Mouse (Mus musculus): Measurements from ENCODE around the gene Galnt2.
A peak's percentile ranks its signal among the peaks of the same experiment; 100 is the strongest.

Galnt2 gene

GRCm38 (mm10) chr8:124231176-124231484 lies at the start of gene Galnt2:
Galnt2 (plus strand) TSS chr8:124231391.
- peak; percentile 92 for DNase-seq

GRCm38 (mm10) chr8:124181751-124182150 lies 49.4 kb upstream of the Galnt2 start:
- DNase-seq: no peak

- peak; percentile 90 for DNase-seq
Measured at GRCm38 (mm10) chr8:124182224-124182623, 49.0 kb upstream of the Galnt2 start.

- peak; percentile 51 for DNase-seq
Measured at GRCm38 (mm10) chr8:124184078-124184477, 47.1 kb upstream of the Galnt2 start.

GRCm38 (mm10) chr8:124184507-124184906 lies 46.7 kb upstream of the Galnt2 start:
- DNase-seq: no peak

- DNase-seq: no peak
Measured at GRCm38 (mm10) chr8:124185081-124185480, 46.1 kb upstream of the Galnt2 start.

GRCm38 (mm10) chr8:124190388-124190787 lies 40.8 kb upstream of the Galnt2 start:
- no peak for DNase-seq

GRCm38 (mm10) chr8:124192242-124192641 lies 38.9 kb upstream of the Galnt2 start:
- DNase-seq: no peak

- DNase-seq: peak; percentile 80
Measured at GRCm38 (mm10) chr8:124192976-124193375, 38.2 kb upstream of the Galnt2 start.

GRCm38 (mm10) chr8:124193992-124194391 lies 37.2 kb upstream of the Galnt2 start:
- DNase-seq: no peak

- peak; percentile 82 for DNase-seq
Measured at GRCm38 (mm10) chr8:124196195-124196594, 35.0 kb upstream of the Galnt2 start.

- DNase-seq: no peak
Measured at GRCm38 (mm10) chr8:124196797-124197196, 34.4 kb upstream of the Galnt2 start.

- no peak for DNase-seq
Measured at GRCm38 (mm10) chr8:124198230-124198629, 33.0 kb upstream of the Galnt2 start.

GRCm38 (mm10) chr8:124200400-124200799 lies 30.8 kb upstream of the Galnt2 start:
- DNase-seq: peak; percentile 77

GRCm38 (mm10) chr8:124201706-124202105 lies 29.5 kb upstream of the Galnt2 start:
- DNase-seq: peak; percentile 75

GRCm38 (mm10) chr8:124202895-124203294 lies 28.3 kb upstream of the Galnt2 start:
- DNase-seq: peak; percentile 19

GRCm38 (mm10) chr8:124204001-124204601 lies 27.1 kb upstream of the Galnt2 start:
- no peak for DNase-seq

- no peak for DNase-seq
Measured at GRCm38 (mm10) chr8:124212148-124212547, 19.0 kb upstream of the Galnt2 start.

GRCm38 (mm10) chr8:124216951-124217350 lies 14.2 kb upstream of the Galnt2 start:
- no peak for DNase-seq

- no peak for DNase-seq
Measured at GRCm38 (mm10) chr8:124229883-124230282, 1.3 kb upstream of the Galnt2 start.

- DNase-seq: no peak
Measured at GRCm38 (mm10) chr8:124230496-124231175, 555 bp upstream of the Galnt2 start.

GRCm38 (mm10) chr8:124231485-124232279 lies 491 bp downstream of the Galnt2 start:
- DNase-seq: peak; percentile 66

GRCm38 (mm10) chr8:124232280-124232600 lies 1.0 kb downstream of the Galnt2 start:
- DNase-seq: no peak

GRCm38 (mm10) chr8:124234496-124234895 lies 3.3 kb downstream of the Galnt2 start:
- no peak for DNase-seq
